Mouse (Mus musculus) MEL-GATA-1-ER (cell line): ENCODE measurements around the gene Fance.

Experiments
- DNase-seq: peaks from one replicate; pipeline ENCODE4 v3.0.0-alpha.2; 2012; ENCODE audit warnings: low read depth; ENCODE audit errors: extremely low read depth

The Fance gene

GRCm38 (mm10) chr17:28375592-28376061, 62.3 kb downstream of the Fance start:
- peak; percentile 64 for DNase-seq
